Mouse (Mus musculus) testis, adult 2 months (tissue): ENCODE data around the gene Mast1.

Experiments
- CTCF ChIP-seq: fragments of 200-500 bp; IDR thresholded peaks from 2 replicates; pipeline ENCODE4 v1.5.1; 2012; ENCODE audit warnings: low read depth, mild to moderate bottlenecking, inconsistent platforms, low read length, moderate library complexity; ENCODE audit not compliant: control insufficient read depth, insufficient read depth, insufficient replicate concordance
- POLR2A ChIP-seq: fragments of 200-500 bp; IDR thresholded peaks from 2 replicates; pipeline ENCODE4 v1.6.1; 2012; ENCODE audit warnings: low read depth, mild to moderate bottlenecking, inconsistent platforms, low read length, moderate library complexity; ENCODE audit not compliant: control insufficient read depth

DNA sequence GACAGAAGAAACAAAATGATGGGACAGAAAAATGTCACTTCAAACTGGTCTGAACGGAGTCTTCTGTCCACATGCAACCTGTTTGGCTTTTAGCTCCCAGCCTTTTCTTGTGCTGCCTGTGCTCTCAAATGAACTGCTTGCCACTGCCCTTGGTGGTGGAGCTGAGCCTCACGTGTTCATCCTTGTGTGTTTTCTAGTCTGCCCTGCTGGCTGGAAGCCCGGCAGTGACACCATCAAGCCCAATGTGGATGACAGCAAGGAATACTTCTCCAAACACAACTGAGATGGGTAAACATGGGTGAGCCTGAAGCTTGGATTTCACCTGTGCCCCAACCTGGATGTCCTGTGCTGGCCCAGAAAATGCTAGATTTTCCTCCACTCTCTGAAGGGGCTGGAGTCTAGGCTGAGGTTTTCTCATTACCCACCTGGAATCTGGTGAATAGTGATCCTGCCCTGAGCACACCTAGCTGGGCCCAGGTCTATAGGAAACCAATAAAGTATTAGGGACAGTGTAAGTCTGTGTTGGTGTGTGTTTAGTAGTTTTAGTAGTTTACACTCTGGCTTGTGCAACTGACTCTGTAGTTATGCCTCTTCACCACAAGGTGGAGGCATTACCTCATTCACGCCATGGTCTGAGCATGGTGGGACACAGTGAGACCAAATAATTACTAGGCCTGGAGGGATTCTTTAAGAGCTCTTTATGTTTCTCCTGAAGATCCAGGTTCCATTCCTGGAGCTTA, 36.8 kb upstream of the Mast1 start:
- no peak for TF ChIP-seq CTCF
- TF ChIP-seq POLR2A = no peak
